Mouse (Mus musculus): Measurements from ENCODE around the gene Sap25.

DNA sequence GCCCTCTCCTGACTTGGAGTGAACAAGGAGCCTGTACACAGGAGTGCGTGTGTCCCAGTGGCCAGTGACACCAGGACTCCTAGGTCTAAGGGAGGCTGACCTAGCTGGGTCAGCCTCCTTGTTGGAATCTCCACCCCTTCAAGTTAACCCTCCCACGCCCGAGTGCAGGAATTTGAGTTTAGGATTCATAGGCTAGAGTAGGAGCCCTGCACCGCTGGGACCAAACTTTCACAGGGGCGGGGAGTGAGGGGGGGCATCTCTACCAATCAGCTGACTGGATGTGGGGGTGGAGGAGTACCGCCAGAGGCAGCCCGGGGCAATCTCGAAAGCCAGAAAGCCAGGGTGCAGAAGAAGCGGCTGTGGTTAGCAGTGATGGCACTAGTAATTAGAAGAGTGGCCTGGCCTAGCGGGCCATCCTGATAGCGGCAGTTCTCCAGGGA, 4.5 kb downstream of the Sap25 start, which contains the start of gene Irs3:
- TF ChIP-seq EP300 (IDR thresholded peaks at IDR 0.05; ENCODE audit: low read depth) = no peak
- TF ChIP-seq CTCF (IDR thresholded peaks at IDR 0.05; ENCODE audit: low read depth) = no peak
